Mouse (Mus musculus): ENCODE data around the gene Rap1gds1. TPM values are rescaled to one million over a fixed set of nuclear protein-coding genes. Genes with fewer than 3 reads are reported as not detected.

The Rap1gds1 gene
- total RNA-seq, 2 experiments from 2014 or later, result 37.5 to 43.0 TPM

DNA sequence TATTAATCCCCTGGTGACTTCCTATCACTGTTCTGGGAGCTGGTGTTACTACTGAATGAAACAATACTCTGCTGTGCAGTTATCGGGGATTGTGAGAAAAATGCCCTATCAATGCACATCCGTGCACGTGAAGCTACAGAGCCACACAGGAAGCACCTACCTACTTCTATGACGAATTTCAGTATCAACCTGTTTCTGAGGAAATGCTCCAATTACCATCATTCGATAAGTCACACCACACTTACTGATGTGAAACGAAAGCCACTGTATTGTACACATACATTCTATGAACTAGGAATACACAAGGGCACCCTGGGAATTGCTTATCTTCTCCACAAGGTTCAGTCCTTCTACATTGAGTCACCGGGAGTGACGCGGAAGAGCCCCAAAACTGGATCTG, 10.9 kb downstream of the Rap1gds1 start:
- intact Hi-C loops (cut with DNase I), result no loop called here
- DNase-seq, result no peak

GRCm38 (mm10) chr3:139062088-139062487, 12.9 kb downstream of the Rap1gds1 start:
- intact Hi-C loops (cut with DNase I), result no loop called here
- no peak for DNase-seq

- intact Hi-C loops (cut with DNase I), result no loop called here
- DNase-seq, result no peak
These were observed 26.0 kb downstream of the Rap1gds1 start for GRCm38 (mm10) chr3:139048701-139049622.

DNA sequence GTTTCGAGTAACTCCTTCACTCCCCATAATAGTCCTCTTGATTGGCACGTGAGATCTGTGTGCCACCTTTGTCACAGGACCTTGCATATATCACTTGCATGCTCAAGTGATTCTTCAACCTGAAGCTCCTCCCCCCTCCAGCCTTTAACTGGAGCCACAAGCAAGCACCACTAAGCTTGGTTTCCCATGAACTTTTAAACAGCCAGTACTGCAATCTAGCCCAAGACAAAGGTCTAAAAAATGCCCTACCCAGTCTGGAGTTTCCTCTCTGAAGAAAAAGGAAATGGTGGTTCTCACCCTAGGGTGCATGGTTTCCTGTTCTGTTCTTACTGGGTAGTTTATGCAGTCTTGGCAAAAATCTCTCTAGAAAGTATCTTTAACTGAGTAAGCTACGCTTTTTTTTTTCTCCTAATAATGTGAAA, 32.6 kb downstream of the Rap1gds1 start:
- DNase-seq, result no peak

DNA sequence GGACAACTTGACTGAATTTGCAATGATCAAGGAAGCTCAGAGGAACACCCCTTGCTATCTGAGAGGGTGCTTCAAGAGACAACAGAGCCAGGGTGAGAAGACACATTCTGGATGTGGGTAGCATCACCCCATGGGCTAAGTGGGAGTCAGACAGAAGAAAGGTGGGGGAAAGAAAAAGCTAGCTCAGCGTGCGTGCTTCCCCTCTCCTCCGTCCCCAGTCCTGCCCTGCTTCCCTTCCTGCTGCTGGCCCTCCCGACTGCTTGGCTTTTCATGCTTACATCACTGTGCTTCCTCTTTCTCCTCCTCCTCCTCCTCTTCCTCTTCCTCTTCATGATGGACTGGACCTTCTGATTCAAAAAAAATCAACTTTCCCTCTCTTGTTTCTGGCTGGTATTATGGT, 33.1 kb downstream of the Rap1gds1 start:
- no peak for DNase-seq
- intact Hi-C loops (cut with DNase I), result no loop called here

More for the DNA sequence above, 32.6 kb downstream of the Rap1gds1 start:
- intact Hi-C loops (cut with DNase I), result no loop called here

DNA sequence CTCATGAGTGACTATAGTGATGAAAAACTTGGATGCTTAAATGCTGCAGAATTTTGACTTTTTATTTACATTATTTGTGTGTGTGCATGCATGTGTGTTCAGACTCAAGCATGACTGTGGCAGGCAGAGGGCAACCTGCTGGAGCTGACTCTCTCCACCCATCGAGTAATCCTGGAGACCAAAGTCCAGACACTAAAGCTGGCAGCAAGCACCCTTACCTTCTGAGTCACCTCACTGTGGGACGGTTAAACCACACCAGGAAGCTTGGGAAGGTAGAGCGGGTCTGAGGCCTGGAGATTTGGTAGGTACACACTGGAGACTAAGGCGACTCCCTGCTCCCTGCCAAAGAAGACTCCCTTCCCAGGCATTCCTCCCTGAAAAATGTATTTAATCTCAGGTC, 38.0 kb downstream of the Rap1gds1 start:
- no peak for DNase-seq
- intact Hi-C loops (cut with DNase I), result no loop called here

DNA sequence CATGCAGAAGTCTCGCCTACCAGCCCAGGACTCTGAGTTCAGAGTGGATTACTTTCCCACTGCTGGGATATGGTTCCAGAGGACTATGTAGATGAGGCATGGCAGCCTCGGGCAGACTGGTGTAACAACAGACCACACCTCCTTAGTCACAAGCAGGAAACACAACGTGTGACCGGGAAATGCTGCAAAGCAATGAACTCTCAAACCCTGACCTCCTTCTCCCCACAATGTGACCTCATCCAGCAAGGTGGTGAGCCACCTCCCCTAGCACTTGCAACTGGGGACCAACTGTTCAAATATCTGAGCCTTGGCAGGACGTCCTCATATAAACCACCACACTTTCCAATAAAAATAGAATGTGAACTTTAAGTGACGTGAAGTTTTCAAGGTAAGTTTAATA, 41.8 kb downstream of the Rap1gds1 start:
- DNase-seq, result no peak
- intact Hi-C loops (cut with DNase I), result no loop called here

GRCm38 (mm10) chr3:139030644-139031227, 44.3 kb downstream of the Rap1gds1 start:
- DNase-seq, result no peak
- intact Hi-C loops (cut with DNase I), result no loop called here

DNA sequence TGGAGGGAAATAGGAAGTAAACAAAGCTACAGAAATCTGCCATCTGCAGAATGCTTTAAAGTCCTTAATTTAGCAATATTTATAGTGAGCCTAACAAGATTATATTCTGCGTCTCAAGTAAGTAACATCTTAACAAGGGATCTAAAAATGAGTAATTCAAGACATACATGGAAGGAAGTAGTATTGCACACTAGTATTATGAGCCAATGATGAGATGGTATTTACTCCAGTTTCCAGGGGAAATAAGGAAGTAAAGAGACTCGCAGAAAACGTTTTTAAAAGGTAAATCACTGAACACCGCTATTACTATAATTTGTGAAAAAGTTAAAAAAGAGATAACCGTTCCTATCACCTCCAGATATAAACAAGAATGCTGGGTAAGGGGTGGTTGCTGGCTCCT, 49.9 kb downstream of the Rap1gds1 start:
- DNase-seq, result no peak

GRCm38 (mm10) chr3:139023585-139023984, 51.4 kb downstream of the Rap1gds1 start:
- DNase-seq, result no peak
- intact Hi-C loops (cut with DNase I), result no loop called here

More for the DNA sequence above, 49.9 kb downstream of the Rap1gds1 start:
- intact Hi-C loops (cut with DNase I), result no loop called here

- DNase-seq, result no peak
- intact Hi-C loops (cut with DNase I), result loop anchor here (5.0 kb wide), 1 partner anchor 190 kb away; no protein-coding TSS in a partner anchor
These were observed 62.6 kb downstream of the Rap1gds1 start for GRCm38 (mm10) chr3:139012352-139012751.

- intact Hi-C loops (cut with DNase I), result no loop called here
- DNase-seq, result no peak
These were observed 69.3 kb downstream of the Rap1gds1 start for GRCm38 (mm10) chr3:139005669-139006068.

- DNase-seq, result no peak
- intact Hi-C loops (cut with DNase I), result no loop called here
These were observed 72.2 kb downstream of the Rap1gds1 start for GRCm38 (mm10) chr3:139002774-139003173.

DNA sequence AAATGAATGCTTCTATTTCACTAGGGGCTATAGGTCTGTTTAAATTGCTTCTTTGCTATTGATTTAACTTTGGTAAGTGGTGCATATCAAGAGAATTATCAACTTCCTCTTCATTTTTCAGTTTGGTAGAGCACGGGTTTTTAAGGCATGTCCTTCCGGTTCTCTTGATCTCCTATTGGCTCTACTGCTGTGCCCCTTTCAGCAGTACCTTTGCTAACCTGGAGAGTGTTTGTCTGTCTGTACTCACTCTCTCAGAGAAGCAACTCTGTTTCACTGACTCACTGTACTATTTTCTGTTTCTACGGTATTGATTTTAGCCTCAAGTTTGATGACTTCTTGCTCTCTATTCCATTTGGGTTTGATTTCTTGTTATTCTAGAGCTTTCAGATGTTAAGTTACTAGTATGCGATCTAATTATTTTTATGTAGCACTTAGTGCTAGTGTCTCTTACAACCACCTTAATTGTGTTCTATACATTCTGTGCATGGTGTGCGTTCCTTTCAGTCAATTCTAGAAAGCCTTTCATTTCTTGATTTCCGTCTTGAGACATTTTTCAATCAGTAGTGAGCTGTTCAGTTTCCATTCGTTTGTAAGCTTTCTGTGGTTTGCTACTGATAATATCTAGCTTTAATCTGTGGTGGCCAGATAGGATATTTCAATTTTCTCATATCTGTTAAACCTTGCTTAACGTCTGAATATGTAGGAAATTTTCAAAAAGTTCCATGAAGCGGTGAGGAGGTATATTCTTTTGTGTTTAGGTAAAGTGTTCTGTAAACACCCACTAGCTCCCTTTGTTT, 74.7 kb downstream of the Rap1gds1 start:
- intact Hi-C loops (cut with DNase I), result no loop called here
- no peak for DNase-seq

- intact Hi-C loops (cut with DNase I), result no loop called here
- no peak for DNase-seq
These were observed 81.5 kb downstream of the Rap1gds1 start for GRCm38 (mm10) chr3:138993473-138993872.

- intact Hi-C loops (cut with DNase I), result no loop called here
These were observed 83.6 kb downstream of the Rap1gds1 start for GRCm38 (mm10) chr3:138991367-138991766.

DNA sequence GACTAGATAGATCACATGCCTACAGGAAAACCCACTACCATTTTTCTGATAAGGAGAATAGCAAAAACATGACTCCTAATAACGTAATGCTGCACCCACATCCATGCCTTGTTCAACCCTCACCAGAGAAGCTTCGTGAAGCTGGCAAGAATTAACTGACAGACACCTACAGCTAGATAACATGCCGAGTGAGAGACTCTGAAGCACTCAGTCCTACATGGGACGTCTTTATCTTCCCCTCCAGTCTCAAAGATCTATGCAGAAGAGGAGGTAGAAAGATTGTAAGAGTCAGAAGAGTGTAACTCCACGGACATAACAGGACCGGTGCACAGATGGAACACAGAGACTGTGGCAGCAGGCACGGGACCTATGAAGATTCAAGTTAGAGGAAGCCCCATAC, 85.9 kb downstream of the Rap1gds1 start:
- no peak for DNase-seq
- intact Hi-C loops (cut with DNase I), result no loop called here

More at GRCm38 (mm10) chr3:138991367-138991766, 83.6 kb downstream of the Rap1gds1 start:
- DNase-seq, result no peak

DNA sequence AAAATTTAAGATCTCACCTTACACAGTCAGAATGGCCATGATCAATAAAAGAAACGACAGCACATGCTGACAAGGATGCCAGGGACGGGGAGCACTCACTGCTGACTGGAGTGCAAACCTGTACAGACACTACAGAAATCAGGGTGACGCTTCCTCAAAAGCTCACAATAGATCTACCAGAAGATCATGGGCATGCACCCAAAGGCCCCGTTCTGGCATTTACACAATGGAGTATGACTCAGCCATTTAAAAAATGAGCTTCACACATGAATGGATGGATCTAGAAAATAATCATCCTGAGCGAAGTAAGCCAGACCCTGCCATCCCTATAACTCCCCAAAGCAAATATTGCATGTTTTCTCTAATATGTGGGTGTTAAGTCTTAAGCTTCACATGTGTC, 87.0 kb downstream of the Rap1gds1 start:
- no peak for DNase-seq
- intact Hi-C loops (cut with DNase I), result no loop called here

GRCm38 (mm10) chr3:138982249-138982648, 92.8 kb downstream of the Rap1gds1 start:
- intact Hi-C loops (cut with DNase I), result no loop called here
- DNase-seq, result no peak

DNA sequence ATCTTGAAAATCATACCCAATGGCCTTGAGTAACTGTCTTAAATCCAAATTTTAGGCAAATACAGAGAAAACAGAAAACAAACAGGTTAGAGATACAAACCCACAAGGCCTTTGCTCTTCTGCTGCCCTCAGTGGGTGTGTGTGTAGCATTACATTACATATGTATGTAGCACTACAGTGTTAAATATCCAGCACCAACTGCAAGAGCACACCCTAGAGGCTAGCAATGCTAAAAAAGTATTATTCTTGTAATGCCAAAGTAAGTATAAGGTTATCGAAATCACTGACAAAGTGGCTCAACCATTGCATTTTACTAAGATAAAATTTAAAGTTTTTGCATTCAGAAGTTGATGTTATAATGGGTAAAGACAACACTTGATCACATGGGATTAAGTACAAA, 97.6 kb downstream of the Rap1gds1 start:
- DNase-seq, result no peak
- intact Hi-C loops (cut with DNase I), result no loop called here

DNA sequence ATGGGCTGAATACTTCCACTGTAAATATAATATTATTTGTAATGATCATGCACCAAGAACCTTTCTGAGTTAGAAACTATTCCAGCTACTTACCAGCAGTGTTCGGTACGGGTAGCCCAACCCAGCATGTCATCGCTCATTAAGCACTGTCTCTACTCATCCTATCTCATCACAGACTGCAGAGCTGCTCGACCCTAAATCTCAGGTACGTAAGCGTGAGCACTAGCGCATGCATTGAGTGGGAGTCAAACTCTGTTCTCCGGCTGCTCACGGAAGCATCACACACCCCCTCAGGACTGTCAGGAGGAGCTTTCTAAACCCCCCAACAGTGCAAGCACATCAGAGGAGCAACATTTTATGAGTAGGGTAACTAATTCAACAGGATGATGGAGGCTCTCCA, 107.4 kb downstream of the Rap1gds1 start:
- intact Hi-C loops (cut with DNase I), result no loop called here
- no peak for DNase-seq

Data from gastrocnemius, postnatal 36 days (tissue).